Mouse (Mus musculus) left cerebral cortex, postnatal 14 days (tissue): Measurements from ENCODE around the gene Hnrnpll. TPM values are rescaled to one million over a fixed set of nuclear protein-coding genes. Genes with fewer than 3 reads are reported as not detected.
A peak's percentile ranks its signal among the peaks of the same experiment; 100 is the strongest.

Experiments
- DNase-seq, 2 experiments: peaks; one replicate each; pipeline ENCODE4 v3.0.0; 2021 to 2022; ENCODE audit warnings: low spot score in 2 of 2, mixed read lengths in 1 of 2
- intact Hi-C: fragments of 180-260 bp; cut with DNase I; formaldehyde crosslinking; loops from one replicate; pipeline ENCODE4 v1.15.1; 2025
- long read RNA-seq, 2 experiments: library from polyadenylated mRNA; stranded (forward); transcript quantifications; one replicate each; pipeline ENCODE4 v2.0.0; 2021
- total RNA-seq, 2 experiments: library from RNA; stranded (reverse); gene quantifications; 2 replicates each; pipeline ENCODE4 v1.2.3; 2021

The Hnrnpll gene
- 10 to 100 TPM; 59.4 to 60.9 TPM for total RNA-seq
- long read RNA-seq, experiment 1, transcript Hnrnpll-201 (13 exons, 3,116 nt) = major isoform, 40 of 87 reads
- long read RNA-seq, experiment 1, transcript Hnrnpll-205 (13 exons, 3,009 nt) = minor isoform, 36 of 87 reads
- long read RNA-seq, experiment 1, partial matches to known transcripts = 3 of 87 reads
- long read RNA-seq, experiment 1, other reads (novel, unspliced or antisense) = 7 of 87 reads
- long read RNA-seq, experiment 2, transcript Hnrnpll-201 (13 exons, 3,116 nt) = minor isoform, 26 of 68 reads
- long read RNA-seq, experiment 2, transcript Hnrnpll-205 (13 exons, 3,009 nt) = major isoform, 30 of 68 reads
- long read RNA-seq, experiment 2, partial matches to known transcripts = 2 of 68 reads
- long read RNA-seq, experiment 2, other reads (novel, unspliced or antisense) = 9 of 68 reads

DNA sequence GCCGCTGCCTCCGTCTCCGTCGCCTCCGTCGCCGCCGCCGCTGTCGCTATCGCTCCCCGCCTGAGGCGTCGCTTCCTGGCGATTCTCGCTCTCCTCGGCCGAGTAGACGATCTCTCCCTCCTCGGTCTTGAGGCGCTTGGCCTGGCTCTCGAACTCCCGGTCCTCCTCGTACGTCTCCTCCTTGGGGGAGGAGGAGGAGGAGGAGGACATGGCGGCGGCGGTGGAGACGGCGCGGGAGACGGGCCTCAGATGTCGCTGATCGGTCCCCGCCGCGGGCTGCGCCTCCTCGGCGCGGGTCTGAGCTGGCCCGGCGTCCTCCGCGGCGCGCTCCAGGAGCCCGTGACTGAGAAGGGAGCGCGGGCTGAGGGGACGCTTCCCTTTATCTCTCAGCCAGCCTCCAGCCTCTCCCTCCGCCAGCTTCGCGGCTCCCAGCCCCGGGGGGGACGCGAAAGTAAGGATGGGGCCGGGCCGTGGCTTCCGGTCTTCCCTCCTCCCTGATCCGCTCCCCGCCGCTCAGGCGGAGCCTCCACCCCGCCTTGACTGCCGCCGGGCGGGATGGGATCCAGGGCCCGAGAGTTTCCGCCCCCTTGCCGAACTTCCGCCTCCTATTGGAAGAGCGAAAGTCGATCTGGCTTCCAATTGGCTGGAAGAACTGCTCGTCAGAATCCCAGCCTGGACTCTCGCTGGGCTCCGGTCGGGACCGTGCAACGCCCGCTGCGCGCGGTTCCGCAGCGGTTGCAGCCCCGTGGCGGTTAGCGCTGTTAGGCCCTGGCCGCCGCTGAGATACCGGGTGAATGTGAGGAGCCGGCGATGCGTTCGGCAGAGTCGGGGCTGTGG, at the start of gene Hnrnpll:
TSS of gene Hnrnpll (minus strand) at position 552 of the 837 bp plus-strand sequence.
- intact Hi-C loops = loop anchor here (5.0 kb wide), 1 partner anchor 105 kb away; no protein-coding TSS in a partner anchor
- DNase-seq = peak; percentile 97 to 98

DNA sequence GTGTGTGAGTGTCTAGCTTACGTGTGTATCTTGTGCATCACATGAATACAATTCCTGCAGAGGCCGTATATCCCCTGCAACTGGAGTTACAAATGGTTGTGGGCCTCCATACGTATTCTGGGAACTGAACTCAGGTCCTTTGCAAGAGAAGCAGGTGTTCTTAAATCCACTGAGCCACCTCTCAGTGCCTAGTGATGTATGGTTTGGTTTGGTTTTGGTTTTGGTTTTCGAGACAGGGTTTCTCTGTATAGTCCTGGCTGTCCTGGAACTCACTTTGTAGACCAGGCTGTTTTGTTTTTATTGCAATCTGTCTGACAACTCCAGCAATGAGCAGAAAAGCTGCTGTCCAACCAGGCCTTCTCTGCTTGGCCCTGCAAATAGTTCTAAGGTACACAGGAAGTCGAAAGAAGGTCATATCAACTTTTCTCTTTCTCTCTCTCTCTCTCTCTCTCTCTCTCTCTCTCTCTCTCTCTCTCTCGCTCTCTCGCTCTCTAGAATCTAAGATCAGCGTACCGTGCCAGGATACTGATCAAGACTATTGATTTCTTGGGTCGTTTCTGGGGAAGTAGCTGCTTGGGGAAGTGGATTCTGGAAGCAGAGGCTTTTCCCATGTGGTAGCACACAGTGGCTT, 43.3 kb upstream of the Hnrnpll start:
- intact Hi-C loops = no loop called here
- no peak for DNase-seq

GRCm38 (mm10) chr17:80099823-80100222, 37.7 kb upstream of the Hnrnpll start:
- DNase-seq = no peak
- intact Hi-C loops = no loop called here

DNA sequence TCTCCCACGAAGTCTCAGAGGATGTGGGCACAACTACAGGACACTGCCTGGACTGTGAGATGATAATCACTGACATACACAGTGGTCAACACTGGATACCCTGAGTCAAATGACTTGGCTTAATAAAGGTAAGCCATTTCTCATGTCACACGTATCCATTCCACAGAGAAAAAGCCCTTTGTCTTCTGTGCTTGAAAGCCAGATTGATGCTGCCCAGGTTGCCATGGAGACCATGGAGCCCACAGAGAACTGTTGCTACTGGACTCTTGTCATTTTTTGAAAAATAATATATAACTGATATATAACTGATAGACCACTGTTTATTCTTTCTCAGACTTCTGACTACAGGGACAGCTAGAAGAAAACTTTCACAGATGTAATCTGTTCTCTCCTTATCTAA, 35.1 kb upstream of the Hnrnpll start:
- no peak for DNase-seq
- intact Hi-C loops = no loop called here

GRCm38 (mm10) chr17:80096720-80097114, 34.6 kb upstream of the Hnrnpll start:
- DNase-seq = no peak
- intact Hi-C loops = no loop called here

DNA sequence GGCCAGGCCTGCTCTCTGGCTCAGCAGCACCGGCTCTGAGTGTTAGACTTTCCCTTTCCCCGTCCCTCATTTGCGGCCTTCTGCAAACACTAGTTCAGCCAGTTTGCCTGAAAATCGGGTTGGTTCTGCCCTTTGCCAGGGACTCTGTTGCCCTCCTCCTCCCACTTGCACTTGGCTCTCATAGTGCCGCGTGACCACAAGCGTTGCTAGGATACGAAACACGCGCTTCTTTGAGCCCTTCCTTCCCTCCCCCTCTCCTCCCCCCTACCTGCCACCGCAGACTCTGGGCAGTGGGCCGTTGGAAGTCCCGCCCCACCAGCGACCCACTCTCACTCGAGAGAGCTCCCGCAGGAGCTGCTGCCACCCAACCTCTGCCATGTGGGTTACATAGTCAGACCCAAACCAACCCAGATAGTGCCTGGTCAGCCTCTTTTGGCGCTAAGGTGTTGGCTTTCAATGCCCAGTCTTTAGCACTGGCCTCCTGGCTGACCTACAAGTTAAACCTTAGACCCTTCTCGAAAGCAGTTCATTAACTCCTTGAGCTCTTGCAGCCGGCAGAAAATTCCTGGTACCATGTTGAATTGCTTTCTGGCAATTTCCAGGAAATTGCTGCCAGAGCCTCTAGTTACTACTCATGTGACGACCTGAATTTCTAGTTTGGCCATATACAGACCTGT, 34.0 kb upstream of the Hnrnpll start:
- DNase-seq = peak; percentile 55 to 56
- intact Hi-C loops = no loop called here

DNA sequence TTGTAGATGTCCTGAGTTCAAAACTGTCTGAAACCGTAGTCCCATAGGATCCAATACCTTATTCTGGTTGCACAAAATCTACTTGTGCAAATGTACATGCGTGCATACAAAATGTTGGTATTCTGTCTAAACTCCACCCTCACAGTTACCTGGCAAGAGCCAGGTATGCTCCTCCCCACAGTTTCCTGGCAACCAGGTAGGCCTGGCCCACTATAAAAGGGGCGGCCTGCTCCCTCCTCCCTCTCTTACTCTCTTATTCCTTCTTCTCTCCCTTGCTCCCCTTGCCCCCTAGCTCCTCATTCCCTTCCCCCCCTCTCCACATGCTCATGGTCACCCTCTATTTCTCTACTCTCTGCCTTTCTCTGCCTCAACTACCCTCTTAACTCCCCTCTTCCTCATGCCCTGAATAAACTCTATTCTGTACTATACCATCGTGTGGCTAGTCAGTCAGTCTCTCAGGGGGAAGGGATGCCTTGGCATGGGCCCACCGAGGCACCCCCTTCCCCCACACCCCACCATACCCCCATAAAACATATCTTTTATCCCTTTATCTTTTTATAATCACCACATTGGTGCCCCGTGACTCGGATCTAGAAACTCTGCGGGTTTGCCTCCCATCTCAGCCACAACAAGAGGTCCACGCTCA, 33.2 kb upstream of the Hnrnpll start:
- intact Hi-C loops = no loop called here
- DNase-seq = no peak

GRCm38 (mm10) chr17:80091879-80092549, 29.9 kb upstream of the Hnrnpll start:
- intact Hi-C loops = no loop called here
- DNase-seq = no peak

DNA sequence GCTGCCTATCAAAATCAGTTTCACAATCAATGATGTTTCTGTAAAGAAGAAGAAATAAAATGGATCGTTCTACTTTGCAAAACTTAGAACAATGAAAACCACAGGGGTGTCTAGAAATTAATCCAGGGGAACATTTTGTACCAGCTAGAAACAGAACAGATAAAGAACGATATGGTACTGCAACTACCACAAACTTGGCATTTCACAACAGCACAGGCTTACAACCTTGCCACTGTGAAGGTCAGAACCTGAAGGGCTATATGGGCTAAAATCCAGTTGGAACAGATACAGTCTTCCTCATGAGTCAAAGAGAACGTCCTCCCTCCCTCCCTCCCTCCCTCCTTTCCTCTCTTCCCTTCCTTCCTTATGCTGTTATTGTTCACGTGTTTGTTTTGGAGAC, 28.4 kb upstream of the Hnrnpll start:
- intact Hi-C loops = no loop called here
- no peak for DNase-seq

DNA sequence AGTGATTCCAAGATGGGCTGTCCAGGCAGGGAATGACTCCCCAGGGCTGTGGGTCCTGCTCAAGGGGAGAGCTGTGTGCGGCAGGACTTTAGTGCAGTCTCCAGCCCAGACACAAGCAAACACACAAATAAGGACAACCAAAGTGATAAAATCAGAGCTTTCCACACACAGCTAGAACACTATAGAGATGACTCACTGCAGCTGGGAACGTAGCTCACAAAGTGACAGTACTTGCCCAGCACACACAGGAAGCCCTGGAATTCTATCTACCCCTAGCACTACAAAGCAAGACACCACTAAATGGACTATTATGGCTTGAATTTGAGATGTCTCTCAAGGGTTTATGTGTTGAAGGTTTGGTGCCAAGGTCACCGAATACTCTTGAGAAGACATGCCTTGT, 26.0 kb upstream of the Hnrnpll start:
- DNase-seq = no peak
- intact Hi-C loops = no loop called here

DNA sequence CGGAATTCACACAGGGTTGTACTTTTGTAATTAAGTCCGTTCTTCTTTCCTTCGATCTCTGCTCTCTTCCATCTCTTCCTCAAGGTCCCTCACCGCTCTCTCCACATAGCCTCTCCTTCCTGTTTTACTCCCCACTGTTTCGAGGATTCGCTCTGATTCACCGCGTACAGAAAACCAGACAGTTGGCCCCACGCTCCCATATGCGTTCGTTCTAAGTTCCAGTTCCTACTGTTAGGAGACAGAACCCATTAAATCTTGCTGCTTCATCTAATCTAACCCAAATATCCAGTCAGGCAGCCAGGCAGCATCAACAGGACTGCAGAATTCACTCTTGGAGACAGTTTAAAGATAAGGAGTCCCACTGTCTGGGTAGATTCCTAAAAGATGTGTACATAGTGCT, 24.5 kb upstream of the Hnrnpll start:
- no peak for DNase-seq
- intact Hi-C loops = no loop called here

- intact Hi-C loops = loop anchor here (2.0 kb wide), 1 partner anchor 82 kb away; no protein-coding TSS in a partner anchor
- peak; percentile 46 to 85 for DNase-seq
Observed at GRCm38 (mm10) chr17:80084424-80084823, 22.3 kb upstream of the Hnrnpll start.

GRCm38 (mm10) chr17:80083223-80083622, 21.1 kb upstream of the Hnrnpll start:
- intact Hi-C loops = no loop called here
- no peak for DNase-seq

- peak; percentile 30 to 65 for DNase-seq
- intact Hi-C loops = no loop called here
Observed at GRCm38 (mm10) chr17:80078726-80079125, 16.6 kb upstream of the Hnrnpll start.

DNA sequence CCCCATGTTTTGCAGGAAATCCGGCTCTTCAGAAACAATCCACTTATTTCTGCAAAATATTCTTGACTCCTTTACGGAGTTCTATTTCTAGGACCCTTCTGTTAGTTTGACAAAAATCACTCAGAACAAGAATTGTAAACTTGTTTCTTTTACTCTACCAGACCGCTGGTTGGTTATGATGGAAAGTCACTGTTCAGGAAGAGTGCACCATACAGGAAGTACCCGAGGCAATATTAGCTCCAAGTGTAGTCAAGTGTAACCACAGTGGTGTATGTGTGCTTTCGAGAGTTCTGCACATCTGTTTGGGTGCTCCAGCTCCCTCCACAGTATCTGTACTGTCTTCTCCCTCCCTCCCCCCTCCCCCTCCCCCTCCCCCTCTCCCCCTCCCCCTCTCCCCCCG, 5.1 kb upstream of the Hnrnpll start:
- intact Hi-C loops = no loop called here
- no peak for DNase-seq

DNA sequence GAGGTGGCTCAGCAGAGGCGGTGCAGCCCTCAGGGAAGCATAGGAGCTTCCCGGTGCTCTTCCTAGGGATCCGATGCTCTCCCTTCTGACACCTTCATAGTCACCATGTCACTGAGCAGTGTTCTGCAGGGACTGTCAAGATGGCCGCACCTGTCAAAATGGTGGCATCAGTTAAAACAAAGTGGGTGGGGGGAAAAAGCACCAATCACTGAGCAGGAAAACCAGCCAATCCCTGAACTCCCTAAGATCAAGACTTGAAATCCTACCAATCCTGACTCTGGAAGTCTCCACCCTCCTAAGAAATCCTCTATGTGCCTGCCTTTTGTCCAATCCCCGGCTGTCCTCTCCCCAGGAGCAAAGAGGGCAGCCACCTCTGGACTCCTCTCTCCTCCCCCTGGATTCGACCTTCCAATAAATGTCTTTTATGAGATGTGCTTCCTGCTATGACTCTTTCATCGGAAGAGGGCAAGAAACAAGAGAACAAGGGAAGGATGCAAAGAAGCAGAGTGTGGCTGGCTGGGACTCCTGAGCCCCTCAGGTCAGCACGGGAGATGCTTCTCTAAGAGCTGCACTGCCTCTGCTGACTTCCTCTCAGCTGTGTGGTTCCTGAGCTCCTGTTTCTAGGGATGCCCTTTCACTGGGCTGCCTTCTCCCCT, 1.8 kb upstream of the Hnrnpll start:
- DNase-seq = no peak
- intact Hi-C loops = loop anchor here (5.0 kb wide), 1 partner anchor 103 kb away; no protein-coding TSS in a partner anchor

DNA sequence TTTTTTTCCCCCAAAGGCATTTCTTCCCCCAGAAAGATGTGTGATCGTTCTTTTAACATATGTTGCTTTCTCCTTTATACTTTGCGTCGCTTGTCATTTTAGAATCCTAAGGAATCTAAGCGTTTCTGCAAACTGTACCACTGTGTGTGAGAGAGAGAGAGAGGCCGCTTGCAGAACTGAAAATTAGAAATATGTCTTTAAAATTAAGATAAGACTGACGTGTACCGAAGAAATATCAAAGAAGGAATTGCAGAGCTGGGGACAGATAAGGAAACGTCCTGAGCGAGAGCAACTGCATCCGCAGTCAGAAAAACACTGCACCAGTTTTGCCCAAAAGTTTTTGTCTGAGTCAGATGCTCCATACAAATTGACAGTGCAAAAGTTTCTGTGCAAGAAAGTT, 1.3 kb upstream of the Hnrnpll start:
- no peak for DNase-seq
- intact Hi-C loops = loop anchor here (5.0 kb wide), 1 partner anchor 104 kb away; no protein-coding TSS in a partner anchor

DNA sequence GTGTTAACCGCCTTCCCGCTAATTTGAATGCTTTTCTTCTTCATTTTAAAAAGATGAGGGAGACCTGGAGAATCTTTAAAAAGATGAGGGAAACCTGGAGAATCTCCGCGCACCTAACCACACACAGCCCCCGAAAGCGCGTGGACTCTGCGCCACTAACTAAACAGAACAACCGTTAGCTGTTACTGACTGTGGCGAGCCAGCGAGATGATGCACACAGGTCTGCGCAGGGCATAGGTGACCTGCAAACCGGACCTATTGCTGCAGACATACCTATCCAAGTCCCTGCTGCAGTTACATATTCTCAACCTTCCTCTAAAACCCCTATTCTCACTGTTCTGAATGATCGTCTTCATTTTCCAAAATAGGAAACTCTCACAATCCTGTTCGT, 481 bp upstream of the Hnrnpll start:
- peak in 1 of 2 experiments; percentile 33 for DNase-seq
- intact Hi-C loops = loop anchor here (5.0 kb wide), 1 partner anchor 105 kb away; no protein-coding TSS in a partner anchor
